Mouse (Mus musculus) ZHBTc4 (cell line): Measurements from ENCODE around the gene Cox19.
"Not testable (repeated sequence)": the region's sequence is repeated elsewhere in the genome, so short reads cannot be mapped to it uniquely, and the experiment has no call there.

Source experiments
- DNase-seq: peaks from one replicate; pipeline ENCODE4 v3.0.0-alpha.2; 2011; ENCODE audit warnings: low read depth, low spot score

The Cox19 gene

DNA sequence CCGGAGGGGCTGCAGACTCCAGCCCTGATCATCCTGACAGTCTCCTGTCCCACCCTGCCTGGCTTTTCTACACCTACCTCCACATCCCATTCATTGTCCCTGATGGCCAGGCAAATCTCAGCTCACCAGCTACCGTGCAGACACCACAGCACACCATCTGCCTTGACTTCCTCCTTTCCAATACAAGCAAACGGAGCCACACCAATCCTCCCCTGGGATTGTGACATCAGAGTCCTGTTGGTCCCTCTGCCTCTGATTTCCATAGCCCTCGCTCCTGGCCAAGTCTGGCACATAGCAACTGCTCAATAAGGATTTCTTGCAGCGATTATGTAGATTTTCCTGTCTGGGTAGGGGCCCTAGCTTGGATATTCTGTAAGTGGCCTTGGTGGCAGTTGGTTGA lies at the start of gene Cox19:
TSS of gene Cox19 (minus strand) at position 285 of the 400 bp plus-strand sequence.
- DNase-seq, result no peak

DNA sequence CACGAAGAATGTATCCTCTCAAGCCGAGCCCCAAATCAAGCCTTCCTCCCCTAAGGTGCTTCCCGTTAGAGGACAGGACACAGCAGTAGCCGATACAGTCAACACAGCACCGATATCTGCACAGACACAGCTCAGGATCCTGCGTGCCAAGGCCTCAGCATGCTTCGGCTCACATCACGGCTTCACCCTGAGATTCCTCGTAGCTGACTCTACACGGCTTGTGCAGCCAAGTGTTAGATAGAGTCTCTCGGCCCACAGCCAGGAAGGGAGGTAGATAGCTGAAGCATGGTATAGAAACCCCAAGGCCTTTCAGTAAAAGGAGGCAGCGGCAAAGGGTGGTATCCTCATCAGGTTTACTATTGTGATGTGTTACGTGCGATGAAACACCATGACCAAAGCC lies 48.8 kb upstream of the Cox19 start:
- no peak for DNase-seq

DNA sequence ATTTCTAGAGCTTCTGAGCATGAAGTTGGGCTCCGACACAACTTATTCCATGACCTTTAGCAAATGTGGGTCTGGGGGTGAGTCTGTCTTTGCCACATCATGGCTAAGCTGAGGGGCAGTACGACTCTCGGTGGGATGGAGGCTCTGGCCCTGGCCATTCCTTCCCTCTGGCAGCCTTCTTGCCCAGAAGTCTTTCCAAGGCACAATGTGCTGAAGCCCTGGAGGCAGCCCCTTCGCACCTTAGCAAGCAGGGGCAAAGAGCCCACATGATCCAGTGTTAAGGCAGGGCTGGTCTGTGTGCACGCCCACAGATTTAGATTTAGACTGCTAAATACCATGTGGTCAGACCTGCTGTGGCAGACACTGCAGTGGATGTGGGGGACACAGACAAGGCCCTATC lies 47.6 kb upstream of the Cox19 start:
- DNase-seq, result no peak

DNA sequence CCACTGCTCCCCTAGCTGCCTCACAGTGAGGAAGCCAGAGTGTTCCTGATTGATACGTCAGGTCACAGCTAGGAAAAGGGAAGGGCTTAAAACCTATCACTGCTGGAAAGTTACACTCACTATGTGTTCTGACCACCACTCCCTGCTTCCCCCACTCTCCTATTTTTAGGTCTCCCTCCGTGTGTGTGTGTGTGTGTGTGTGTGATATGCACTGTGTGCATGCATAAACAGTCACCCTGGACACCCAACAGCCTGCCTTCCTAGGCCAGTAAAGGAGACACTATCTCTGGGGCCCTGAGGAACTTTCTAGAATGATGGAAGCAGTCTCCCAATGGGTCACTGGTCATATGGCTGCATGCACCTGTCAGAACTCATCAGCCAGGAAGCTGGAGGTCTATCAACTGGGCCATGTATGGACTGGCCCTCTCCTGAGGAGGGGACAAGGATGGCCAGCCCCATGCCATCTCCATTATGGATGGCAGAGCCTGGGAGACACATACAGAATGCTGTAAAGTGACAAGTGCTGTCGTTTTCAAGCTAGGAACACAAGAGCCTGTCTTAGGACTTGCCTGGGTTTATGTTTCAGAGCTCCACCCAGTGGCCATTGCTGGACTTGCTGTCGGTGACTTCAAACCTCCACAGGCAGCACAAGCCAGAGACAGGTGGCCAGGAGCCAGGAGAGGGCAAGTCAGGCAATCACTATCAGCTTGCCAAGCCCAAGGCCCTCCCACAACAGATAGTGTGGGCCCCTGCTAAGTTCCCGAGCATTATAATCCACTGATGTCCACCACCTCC lies 46.9 kb upstream of the Cox19 start:
- peak; percentile 88 for DNase-seq

DNA sequence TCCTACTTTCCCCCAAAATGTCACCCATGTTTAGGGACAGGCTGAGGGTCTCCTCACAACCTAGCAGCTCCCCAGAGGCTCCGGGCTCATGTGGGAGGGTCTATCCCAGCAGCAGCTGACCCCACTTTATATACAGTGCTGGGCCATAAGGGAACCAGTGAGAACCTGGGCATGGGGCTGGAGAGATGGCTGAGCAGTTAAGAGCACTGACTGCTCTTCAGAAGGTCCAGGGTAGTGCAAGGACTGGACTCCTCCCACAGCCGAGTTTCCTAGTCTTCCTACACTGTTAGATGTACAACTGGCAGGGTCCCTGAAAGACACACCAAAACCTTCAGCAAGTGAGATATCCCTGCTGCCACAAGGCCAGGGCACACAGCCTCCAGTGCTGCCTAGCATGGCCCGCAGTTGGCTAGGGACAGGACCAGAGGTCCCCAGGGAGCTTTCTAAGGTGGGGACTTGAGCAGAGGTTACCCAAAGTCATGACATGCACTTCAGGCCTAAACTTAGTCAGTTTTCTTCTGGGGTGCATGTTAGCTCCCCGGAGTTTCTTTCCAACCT lies 46.2 kb upstream of the Cox19 start:
- DNase-seq, result no peak

DNA sequence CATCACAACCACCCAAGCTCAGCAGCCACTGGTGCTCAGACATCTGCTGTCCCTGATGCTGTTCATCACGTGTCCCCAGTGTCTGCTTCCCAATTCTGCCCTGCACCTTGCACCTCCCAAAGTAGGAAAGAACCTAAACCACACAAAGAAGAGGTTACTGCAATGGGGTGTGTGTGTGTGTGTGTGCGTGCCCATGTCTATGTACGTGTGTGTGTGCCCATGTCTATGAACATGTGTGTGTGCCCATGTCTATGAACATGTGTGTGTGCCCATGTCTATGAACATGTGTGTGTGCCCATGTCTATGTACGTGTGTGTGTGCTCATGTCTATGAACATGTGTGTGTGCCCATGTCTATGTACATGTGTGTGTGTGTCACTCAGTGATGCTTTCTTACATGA lies 44.3 kb upstream of the Cox19 start:
- no peak for DNase-seq

DNA sequence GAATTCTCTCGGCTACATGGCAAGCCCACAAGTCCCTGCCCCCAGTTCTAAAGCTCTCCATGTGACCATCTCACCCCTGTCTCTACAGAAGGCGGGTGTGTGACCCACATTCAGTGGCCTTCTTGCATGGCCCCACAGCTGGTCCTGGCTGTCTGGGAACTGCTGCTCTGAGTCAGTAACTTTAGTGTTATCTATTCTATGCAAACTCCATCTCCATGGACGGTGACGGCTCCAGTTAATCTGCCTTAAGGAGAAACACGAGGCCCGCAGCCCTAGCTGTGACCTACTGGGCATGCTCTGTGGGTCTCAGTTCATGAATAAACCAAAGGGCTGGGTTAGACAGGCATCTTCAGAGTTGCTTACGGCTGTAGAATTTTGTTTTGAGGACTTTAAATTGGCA lies 43.2 kb upstream of the Cox19 start:
- no peak for DNase-seq

DNA sequence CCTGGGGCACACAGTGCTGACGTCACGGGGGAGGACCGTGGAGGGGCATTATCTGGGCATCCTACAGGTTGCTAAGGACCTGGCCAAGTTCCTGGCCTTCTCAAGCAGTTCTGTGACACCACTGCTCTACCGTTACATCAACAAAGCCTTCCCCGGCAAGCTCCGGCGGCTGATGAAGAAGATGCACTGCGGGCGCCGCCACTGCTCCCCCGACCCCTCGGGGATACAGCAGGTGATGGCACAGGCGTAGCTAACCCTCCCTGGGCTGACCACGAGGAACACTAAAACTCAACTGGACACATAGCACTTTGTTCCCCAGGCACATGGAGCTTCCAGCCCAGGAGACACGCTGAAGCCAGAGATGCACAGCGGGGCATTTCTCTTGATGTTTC lies 42.0 kb upstream of the Cox19 start:
- no peak for DNase-seq

DNA sequence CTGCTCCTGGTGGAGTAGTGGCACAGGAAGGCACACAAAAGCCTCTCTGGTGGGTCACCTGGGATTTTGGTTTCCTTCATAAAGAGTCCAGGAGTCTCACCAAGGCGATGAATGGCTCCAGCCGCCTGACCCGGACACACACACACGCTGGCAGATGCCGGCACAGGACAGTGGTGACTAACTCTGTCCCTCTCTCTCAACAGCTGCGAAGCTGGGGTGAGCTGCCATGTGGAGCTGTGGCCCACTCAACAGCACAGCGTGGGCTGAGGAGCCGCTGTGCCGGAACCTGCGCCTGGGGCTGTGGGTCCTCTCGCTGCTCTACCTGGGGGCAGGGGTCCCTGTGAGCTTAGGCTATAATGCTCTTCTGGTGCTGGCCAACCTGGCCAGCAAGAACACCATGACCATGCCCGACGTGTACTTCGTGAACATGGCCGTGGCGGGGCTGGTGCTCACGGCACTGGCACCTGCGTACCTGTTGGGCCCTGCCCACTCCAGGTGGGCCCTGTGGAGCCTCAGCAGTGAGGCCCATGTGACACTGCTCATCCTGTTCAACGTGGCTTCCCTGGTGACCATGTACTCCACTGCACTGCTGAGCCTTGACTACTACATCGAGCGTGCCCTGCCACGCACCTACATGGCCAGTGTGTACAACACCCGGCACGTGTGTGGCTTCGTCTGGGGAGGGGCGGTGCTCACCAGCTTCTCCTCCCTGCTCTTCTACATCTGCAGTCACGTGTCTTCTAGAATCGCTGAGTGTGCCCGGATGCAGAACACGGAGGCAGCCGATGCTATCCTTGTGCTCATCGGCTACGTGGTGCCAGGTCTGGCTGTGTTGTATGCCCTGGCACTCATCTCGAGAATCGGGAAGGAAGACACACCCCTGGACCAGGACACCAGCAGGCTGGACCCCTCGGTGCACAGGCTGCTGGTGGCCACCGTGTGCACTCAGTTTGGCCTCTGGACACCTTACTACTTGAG lies 41.3 kb upstream of the Cox19 start:
- no peak for DNase-seq

DNA sequence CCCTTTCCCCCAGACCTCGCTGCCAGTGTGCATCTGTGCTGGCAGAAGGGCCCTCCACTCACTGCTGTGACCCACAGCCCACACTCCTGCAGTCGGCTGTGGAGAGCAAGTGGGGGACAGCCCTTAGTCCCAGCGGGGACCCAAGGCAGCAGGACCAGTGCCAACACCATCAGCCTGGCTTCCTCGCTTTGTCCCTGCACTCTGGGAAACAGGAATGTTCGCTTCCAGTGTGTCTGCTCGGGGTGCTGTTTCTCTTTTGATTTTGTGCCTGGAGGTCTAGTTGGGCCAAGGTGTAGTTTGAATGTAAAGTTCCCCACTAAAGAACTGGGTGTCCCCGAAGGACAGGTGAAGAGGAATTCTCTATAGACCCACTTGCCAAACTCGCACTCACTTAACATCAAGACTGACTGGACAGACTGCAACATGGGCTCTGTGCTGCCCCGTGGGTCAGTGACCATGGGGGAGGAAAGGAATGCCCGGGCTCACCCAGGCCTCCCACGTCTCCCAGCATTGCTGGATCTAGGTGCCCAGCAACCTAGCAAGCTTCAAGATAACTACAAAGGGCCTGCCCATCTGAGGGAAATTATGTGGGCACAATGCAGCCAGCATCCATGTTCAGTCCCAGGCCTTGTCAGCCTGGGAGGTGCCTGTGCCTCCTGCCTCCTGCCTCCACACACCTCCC lies 40.2 kb upstream of the Cox19 start:
- DNase-seq, result no peak

DNA sequence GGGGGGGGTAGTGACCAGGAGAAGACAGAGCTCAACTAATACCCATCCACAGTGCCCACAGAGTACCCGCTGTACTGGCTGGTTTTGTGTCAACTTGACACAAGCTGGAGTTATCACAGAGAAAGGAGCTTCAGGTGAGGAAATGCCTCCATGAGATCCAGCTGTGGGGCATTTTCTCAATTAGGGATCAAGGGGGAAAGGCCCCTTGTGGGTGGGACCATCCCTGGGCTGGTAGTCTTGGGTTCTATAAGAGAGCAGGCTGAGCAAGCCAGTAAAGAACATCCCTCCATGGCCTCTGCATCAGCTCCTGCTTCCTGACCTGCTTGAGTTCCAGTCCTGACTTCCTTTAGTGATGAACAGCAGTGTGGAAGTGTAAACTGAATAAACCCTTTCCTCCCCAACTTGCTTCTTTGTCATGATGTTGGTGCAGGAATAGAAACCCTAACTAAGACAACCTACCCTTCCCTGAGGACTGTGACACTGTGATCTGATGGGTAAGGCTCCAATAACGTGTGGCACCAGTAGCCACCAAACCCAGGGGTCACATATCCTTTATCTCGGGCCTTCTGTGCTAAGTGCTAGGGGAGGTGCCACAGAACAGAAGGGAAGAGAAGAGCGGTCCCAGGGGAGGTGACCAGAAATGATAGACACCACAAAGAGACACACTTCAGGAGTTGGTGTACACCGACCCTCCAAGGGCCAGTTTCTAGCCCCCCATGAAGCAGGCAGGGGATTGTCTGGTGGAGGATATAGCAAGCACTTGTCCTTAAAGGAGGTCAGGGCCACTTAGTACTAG lies 39.3 kb upstream of the Cox19 start:
- not testable (repeated sequence) for DNase-seq

DNA sequence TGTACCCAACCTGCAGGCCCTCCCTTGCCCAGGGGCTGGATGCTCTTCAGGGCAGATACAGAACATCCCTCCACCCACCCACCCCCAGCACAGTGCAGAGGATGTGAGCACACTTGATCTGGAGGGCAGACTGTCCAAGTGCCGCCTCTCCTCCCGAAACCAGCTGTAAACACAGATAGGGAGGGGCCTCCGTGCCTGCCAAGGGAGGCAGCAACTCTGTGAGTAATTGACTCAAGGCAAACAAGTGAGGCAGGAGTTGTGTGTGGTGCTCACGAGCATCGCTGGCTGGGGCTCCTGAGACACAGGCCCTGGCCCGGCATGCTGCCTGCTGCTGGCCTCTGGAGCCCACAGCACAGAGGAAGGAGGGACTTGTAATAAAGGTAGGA lies 38.5 kb upstream of the Cox19 start:
- DNase-seq, result no peak

DNA sequence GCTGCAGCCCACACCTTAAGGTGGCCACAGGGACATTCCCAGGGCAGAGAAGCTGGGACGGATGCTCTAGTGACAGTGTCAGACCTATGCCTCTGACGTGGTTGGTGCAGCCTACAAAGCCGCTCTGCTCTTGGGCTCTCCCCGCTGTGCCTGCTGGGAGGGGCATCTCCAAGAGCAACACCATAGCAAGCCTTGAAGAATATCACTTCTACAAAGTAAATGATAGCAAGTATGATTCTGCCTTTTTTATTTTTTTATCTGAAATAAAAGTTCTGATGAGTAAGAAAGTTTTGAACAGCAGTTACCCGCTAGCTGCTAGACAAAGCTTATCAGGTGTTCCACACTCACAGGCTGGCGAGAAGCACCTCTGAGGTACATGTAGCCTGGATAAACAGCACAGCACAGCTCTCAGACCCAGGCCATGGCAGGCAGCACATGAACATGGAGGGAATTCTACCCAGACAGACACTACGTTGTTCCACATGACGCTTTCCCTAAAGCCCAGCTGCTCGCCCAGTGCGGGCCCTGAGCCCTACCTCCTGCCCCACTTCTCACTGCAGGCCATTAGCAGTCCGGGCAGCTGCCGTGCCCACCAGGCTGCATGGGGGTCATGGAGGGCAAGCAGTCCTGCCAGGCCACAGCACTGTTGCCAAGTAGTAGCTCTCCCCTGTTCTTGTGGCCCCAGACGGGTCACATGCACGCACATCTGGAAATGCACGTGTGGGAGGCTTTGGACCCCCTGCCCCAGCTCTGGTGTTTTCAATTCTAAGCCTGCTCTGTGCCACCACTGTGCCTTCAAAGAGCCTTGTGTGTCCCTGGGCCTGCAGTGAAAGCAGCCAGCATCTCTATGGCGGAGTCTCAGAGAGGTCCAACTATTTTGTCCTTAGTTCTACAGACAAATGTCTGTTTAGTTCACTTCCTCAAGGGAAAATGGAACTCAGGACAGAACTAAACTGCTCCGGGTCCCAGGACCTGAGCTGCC lies 37.8 kb upstream of the Cox19 start:
- DNase-seq, result no peak

DNA sequence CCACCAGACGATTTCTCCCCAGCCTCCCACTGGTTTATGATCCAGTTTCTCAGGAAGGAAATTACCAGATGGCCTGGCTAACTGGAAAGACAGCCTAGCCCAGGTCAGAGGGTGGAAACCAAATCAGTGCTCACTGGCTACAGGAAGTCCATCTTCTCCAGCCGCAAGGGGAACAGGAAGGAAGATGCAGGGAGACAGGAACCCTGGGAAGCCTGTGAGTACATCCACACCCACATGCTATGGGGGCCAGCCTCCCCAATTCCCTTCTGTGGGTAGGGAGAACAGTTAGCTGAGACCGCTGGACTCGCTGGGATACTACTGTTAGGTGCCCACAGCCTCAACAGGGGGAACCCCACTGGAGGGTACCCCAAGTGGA lies 37.0 kb upstream of the Cox19 start:
- no peak for DNase-seq

DNA sequence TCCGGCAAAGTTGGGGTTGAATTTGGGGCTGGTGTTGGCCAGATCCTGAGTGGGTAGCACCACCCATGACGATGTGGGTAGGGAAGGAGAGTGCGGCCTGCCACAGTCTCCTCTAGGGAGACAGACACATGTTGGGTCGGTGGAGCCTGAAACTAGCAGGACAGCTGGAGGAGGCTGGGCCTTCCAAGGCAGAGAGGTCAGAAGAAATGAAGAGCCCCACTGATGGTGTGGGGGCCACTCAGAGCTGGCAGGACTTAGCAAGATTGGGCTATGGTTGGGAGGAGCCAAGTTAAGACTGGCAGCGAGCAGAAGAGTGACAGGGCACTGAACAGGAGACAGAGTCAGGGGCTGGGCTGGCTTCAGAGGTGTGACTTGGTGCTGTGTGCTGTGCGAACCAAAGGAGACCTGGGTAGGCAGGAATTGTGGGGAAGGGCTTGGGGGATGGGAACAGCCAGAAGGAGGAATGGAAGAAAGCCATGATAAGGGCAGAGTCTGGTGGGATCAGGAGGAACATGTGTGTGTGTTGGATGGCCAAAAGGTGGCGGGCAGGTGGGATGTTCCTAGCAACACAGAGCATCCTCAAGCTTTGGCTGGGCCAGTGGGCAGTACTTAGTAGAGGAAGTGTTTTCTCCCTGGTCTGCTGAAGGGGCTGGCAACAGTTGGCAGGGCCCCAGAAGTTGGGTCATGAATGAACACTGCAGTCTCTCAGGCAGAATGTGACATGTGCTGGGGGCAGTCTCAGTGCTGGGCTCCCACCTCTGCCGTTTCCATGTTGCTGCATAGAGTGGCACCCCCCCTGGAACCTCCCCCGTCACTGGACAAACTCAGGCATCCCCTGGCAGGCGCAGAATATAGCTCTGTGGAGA lies 36.3 kb upstream of the Cox19 start:
- DNase-seq, result no peak

DNA sequence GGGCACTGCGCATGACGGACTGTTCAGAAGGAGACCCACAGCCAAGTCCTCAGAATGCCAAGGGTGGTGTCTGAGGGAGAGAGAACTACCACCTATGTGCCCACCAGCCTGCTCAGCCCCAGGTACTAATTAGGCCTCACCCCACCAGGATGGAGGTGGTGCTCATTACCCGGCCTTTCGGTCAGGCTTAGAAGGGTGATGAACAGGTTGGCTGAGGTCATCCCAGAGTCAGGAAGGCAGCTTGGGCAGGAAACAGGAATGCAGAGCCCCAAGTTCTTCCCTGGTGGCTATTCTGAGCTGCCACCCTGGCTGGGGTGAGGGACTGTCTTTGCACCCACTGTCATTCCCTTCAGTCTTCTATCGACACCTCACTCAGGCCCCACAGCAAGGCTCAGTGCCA lies 34.8 kb upstream of the Cox19 start:
- DNase-seq, result no peak

DNA sequence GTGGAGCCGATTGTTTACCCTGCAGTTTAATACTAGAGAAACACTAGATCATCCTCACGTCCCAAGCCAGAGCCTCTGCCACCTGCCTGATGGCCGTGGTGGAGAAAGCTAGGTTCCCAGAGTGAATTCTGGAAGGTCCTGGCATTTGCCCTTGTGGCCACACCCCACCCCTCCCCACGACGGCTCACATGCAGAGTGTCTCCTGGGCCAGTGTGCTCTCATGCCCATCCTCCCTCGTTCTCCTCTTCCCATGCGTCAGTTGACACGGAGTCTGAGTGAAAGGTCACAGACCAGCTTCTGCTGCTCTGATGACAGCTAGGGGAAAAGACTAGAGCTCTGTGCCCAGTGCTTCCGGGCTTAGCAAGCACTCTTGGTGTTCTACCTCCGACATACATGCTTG lies 33.3 kb upstream of the Cox19 start:
- no peak for DNase-seq

DNA sequence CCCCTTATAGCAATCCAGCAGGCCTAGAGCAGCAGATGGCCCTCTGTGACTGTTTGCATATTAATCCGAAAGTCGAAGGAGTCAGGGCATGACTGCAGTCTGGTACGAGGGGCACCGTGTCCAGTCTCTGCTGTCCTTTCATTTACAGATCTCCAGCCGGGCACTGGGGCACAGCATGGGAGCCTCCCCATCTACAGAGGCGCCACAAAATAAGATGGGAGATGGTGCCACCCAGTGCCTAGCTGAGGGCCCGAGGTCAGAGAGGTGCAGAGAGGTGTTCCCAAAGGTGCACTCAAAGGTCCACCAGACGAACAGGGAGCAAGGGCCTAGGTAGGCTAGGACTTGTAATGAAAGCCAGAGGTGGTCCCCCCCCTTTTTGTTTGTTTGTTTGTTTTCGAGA lies 32.0 kb upstream of the Cox19 start:
- DNase-seq, result no peak

DNA sequence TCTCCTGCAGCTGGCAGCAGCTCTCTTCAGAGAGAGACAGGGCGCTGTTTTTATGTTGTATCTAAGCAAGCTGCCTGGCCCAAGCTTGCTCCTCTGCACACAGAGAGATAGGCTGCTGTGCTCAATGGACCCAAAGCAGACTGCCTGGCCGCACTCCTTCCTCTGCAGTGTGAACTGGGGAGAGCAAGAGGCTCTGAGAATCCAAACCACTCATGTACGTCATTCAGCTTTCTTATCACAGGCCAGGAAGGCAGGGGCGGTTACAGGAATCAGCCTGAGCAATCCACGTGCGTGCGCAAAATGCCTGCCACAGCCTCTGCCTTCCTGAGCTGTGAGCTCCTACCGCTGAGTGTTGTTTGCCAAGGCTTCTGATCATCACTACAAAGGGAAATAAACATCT lies 31.5 kb upstream of the Cox19 start:
- DNase-seq, result no peak
